Mouse (Mus musculus): ENCODE measurements around the gene Olfr876.

The Olfr876 gene

DNA sequence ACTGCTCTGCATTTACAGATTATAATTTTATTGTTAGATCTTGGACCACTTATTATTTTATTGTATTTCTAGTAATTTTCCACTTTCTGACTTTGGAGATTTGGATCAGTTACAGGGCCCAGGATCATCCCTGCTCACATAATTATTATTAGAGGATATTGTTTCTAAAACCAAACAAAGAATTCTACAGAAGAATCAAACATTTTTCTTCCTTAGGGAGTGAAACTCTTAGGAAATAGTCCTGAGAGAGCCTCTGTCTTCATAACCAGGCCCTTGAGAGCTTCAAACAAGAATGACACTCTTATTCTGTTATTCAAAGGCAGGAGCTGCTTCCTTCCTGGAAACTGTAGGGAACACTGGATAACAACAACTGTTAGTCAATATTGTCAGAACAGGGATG, at the start of gene Olfr876:
TSS of gene Olfr876 (plus strand) at position 301 of the 400 bp plus-strand sequence.
- DNase-seq (ENCODE audit: low spot score) = no peak

- DNase-seq (ENCODE audit: low spot score) = no peak
Observed at GRCm38 (mm10) chr9:37761728-37762127, 41.1 kb upstream of the Olfr876 start.

- peak; percentile 21 for DNase-seq (ENCODE audit: low spot score)
Observed at GRCm38 (mm10) chr9:37762541-37762940, 40.3 kb upstream of the Olfr876 start.

GRCm38 (mm10) chr9:37770661-37771060, 32.2 kb upstream of the Olfr876 start:
- no peak for DNase-seq (ENCODE audit: low spot score)

GRCm38 (mm10) chr9:37771759-37772158, 31.1 kb upstream of the Olfr876 start, which contains the start of gene Olfr875:
Olfr875 (plus strand) TSS chr9:37771857.
- DNase-seq (ENCODE audit: low spot score) = no peak

DNA sequence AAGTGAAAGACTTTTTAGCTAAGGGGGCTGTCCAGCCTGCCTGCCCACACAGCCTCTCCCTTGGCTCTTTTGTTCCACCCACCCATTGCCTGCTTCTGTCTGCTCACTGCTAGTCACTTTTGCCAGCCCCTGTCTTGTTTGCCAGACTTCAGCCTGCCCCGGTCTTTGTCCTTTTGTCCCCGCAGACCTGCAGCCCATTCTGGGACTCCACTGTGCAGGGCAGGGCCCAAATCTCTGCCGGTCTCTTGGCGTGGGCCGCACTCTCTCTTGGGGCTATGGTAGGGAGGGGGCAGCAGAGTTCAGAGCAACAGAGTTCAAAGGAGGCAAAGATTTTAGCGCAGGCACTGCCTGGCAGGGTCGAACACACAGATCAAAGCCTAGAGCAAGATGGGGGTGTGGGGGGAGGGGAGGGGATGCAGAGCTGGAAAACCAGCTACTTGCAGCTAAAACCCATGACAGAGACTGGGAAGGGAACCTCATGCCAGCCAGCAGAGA, 20.0 kb upstream of the Olfr876 start:
- peak; percentile 74 for DNase-seq (ENCODE audit: low spot score)

DNA sequence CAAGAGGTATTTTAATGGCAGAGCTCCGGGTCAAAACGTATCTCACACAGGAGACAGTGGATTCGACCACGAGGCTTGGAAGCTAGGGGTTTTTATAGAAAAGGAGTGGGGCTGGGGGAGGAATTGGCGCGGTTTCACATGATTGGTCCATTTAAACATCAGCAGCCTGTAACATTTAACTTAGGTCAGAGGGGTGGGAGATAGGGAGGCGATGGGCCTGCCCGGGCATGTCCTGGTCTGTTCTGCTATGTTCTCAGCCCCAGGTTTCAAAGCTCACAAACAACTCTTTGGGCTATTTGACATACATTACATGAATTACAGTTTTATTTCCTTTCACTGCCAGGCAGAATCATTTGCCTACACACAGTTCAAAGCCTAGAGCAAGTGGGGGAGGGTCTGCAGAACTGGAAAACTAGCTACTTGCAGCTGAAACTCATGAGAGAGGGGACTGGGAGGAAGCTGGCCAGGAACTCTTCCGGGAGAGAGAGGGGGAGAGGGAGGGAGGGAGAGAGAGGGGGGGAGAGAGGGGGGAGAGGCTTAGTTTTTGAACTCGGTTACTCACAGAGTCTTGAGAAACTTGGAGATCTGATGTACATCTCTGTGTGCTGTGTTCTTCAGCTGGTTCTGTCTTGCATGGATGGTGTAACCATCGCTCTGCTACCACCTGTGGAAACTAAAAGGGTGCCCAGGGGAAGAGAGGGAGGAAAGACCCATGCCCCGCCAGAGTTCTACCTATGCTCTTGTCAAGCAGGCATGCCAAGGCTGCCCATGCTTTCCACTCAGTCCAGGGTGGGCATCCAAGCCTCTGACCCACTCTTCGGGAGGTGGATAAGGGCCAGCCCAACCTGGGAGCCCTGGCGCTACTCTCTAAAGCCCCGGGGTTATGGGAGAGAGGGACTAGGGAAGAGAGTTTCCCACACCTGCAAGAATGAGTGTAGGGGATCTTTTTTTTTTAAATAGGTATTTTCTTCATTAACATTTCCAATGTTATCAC, 19.1 kb upstream of the Olfr876 start:
- DNase-seq (ENCODE audit: low spot score) = peak; percentile 40

GRCm38 (mm10) chr9:37786411-37786810, 16.4 kb upstream of the Olfr876 start:
- DNase-seq (ENCODE audit: low spot score) = no peak

- DNase-seq (ENCODE audit: low spot score) = no peak
Observed at GRCm38 (mm10) chr9:37802055-37802454, 776 bp upstream of the Olfr876 start.

- no peak for DNase-seq (ENCODE audit: low spot score)
Observed at GRCm38 (mm10) chr9:37807235-37807634, 4.4 kb downstream of the Olfr876 start.

GRCm38 (mm10) chr9:37808456-37808855, 5.6 kb downstream of the Olfr876 start:
- no peak for DNase-seq (ENCODE audit: low spot score)

DNA sequence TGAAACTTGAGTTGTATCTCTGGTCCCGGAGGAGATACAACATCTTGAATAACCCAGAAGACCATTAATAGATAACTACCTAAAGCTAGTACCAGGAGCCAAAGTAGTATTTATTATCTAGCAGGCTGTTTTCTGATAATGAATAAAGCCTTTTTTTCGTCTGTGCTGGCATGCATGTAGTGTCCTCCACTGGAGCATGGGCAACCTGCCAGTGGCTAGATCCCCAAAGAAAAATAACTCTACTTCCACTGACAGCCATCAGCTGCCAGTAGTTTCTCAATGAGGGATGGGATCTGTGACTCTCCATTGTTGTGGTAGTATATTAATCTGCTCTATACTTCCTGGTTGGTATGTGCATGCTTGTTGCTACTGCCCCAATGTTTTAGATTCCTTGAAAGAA, 6.1 kb downstream of the Olfr876 start:
- no peak for DNase-seq (ENCODE audit: low spot score)

DNA sequence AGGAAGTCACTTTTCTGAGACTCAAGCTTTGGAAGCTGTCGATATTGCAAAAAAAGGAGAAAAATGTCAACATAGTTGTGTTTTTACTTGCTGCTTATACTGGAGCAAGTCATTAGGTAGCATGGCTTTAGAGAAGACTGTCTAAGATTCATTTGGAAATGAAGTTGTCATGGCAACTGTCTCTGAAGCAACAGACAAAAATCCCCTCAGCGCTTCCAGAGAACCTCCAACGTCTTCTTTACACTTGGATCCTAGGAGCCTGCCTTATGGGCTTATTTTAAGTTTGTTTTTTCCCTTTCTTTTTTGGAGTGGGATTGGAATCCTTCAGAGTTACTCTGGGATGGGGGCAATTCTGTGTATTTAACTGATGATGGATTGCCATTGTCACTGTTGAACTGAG, 11.9 kb downstream of the Olfr876 start:
- DNase-seq (ENCODE audit: low spot score) = no peak

DNA sequence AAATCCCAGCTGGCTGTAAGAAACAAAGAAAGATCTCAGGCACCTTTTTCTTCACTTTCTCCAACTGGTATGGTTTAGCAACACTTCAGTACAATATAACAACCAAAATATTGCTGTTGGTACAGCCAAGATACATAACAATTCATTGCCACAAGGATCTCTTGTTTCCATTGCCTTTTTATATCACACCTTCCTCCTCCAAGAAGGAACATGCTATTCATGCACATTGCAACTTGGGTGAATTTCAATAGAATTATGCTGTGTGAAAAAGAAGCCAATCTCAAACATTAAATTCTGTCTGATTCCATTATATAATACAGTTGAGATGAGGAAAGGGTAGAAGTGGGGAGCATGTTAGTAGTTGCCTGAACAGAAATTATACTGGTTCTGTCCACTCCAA, 27.1 kb downstream of the Olfr876 start:
- no peak for DNase-seq (ENCODE audit: low spot score)

DNA sequence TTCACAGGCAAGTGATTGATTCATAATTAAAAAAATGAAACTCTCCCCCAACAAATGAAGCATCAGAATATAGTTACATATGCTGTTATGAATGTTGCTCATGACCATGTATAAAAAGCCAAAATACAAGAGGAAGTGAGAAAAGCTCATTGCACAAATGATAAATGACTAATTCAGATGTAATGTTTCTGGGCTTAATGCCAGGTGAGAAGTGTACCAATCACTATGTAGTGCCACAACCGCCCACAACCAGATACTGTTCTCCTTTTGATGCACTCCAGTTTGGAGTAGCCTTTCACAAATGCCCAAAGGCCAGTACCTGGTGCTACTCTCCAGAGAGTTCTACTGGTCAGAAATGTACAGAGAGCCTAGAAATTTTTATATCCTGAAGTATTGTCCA, 30.5 kb downstream of the Olfr876 start:
- DNase-seq (ENCODE audit: low spot score) = no peak

DNA sequence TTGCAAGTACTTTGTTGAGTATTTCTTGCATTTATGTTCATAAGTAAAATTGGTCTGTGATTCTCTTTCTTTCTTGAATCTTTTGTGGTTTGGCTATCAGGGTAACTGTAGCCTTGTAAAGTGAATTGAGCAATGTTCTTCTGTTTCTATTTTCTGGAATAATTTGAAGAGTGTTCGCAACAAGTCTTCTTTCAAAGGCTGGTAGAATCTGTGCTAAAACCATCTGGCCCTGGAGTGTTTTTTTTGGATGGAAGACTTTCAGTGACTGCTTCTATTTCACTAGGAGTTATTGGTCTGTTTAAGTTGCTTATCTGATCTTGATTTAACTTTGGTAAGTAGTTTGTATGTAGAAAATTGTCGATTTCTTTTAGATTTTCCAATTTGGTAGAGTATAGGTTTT, 46.4 kb downstream of the Olfr876 start:
- no peak for DNase-seq (ENCODE audit: low spot score)

GRCm38 (mm10) chr9:37853969-37854368, 51.1 kb downstream of the Olfr876 start, which contains the start of gene Olfr877:
Olfr877 (plus strand) TSS chr9:37854269.
- DNase-seq (ENCODE audit: low spot score) = no peak

Data from embryo, embryonic 10.5 days (tissue).